Mouse (Mus musculus): ENCODE data around the gene Rpl10.

Rpl10 gene

DNA sequence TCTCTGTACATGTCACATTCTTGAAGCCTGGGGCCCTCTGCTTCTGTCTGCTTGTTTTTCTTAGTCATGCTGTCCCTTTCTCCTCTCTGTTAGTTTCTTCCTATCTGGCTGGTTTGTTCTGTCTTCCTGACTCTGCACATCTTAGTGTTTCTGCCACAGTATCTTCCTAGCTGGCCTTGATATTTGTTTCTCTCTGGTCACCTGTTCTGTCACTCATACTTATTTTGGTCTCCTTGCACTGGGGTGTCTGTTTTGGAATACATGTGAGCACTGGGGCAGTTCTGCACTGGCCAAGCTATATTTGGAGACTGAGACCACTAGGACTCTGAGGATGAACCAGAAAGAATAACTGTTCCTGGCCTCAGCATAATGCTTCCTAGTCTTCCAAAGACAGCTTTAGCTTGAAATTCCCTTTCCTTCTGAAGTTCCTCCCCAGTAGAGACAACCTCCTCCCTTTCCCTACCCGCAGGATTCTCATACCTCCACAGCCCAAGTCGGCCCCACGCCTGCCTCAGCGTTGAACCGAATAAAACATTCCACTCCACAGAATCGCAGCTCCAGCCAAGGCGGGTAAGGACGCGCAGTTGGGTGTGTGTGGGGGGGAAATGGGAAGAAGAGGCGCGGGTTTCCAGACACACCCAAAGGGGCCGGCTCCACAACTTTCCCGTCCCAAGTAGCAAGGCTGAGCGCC is 10.6 kb downstream of the Rpl10 start:
- DNase-seq (ENCODE audit: low spot score): no peak

GRCm38 (mm10) chrX:74281732-74282394 is 11.3 kb downstream of the Rpl10 start, which contains the start of the genes Taz and Dnase1l1:
Gene Taz (plus strand): TSS chrX:74281912.
Gene Dnase1l1 (minus strand): TSS chrX:74282337.
- DNase-seq (ENCODE audit: low spot score): peak; percentile 81

- peak; percentile 84 for DNase-seq (ENCODE audit: low spot score)
These were observed 11.9 kb downstream of the Rpl10 start for GRCm38 (mm10) chrX:74282395-74283091.

- no peak for DNase-seq (ENCODE audit: low spot score)
These were observed 12.5 kb downstream of the Rpl10 start for GRCm38 (mm10) chrX:74283092-74283437.

GRCm38 (mm10) chrX:74293431-74293830 is 22.8 kb downstream of the Rpl10 start:
- DNase-seq (ENCODE audit: low spot score): no peak

- DNase-seq (ENCODE audit: low spot score): peak; percentile 93
These were observed 26.2 kb downstream of the Rpl10 start, which contains the start of gene Atp6ap1 for GRCm38 (mm10) chrX:74296538-74297448. Gene Atp6ap1 (plus strand): TSS chrX:74297097.

GRCm38 (mm10) chrX:74298348-74298747 is 27.7 kb downstream of the Rpl10 start:
- no peak for DNase-seq (ENCODE audit: low spot score)

DNA sequence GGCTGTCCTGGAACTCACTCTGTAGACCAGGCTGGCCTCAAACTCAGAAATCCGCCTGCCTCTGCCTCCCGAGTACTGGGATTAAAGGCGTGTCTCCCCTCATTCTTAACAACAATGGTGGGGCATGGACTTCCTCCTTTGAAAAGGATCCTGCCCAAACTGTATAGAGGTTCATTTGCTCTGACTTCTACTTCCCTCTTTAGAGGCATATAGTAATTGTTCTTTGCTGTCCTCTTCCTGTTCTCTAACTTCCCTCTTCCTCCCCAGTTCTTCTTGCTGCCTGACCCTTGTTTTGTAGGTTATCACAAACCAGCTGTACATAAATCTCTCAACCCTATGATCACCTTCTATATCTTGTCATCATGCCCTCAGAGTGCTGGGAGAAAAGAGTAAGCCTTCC is 29.1 kb downstream of the Rpl10 start:
- no peak for DNase-seq (ENCODE audit: low spot score)

GRCm38 (mm10) chrX:74304867-74305700 is 34.5 kb downstream of the Rpl10 start, which contains the start of gene Gdi1:
Gene Gdi1 (plus strand): TSS chrX:74304998.
- peak; percentile 83 for DNase-seq (ENCODE audit: low spot score)

DNA sequence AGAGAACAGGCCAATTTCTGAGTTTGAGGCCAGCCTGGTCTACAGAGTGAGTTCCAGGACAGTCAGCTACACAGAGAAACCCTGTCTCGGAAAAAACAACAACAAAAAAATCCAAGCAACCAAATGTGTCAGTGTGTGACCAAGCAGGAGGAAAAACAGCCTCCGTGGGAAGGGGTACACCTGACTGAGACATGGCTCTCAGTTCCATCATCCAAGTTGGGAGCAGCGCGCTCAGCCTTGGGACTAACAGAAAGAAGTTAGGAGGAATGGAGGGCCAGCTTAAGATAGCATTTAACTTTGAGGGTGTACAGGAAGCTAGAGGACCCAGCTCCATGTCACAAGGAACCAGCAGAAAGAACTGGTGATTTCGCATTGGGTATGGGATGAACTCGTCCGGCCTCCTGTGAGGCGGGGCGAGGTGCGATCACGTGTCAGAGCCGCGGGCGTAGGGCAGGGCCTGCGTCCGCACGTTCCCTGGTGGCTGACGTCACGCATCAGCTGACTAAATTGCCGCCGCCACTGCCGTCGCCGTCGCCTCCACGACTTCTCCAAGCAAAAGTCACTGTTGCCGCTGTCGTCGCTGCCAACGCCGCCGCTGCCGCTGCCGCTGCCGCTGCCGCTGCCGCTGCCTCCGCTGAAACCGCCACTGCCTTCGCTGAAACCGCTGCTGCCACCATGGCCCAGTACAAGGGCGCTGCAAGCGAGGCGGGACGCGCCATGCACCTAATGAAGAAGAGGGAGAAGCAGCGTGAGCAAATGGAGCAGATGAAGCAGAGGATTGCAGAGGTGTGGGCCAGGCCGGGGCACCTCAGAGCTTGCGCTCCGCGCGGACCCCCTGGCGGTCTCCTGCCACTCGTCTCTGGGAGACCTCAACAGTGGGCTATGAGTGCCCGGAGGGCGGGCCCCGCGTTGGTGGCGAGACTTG is 42.2 kb downstream of the Rpl10 start, which contains the start of gene Fam50a:
Gene Fam50a (plus strand): TSS at position 494 of the 925 bp plus-strand sequence.
- DNase-seq (ENCODE audit: low spot score): peak; percentile 81

All from yolk sac, embryonic 10.5 days (tissue).